Mouse (Mus musculus) MEL (cell line): Measurements from ENCODE around the gene 6030408B16Rik. TPM values are rescaled to one million over a fixed set of nuclear protein-coding genes. Genes with fewer than 3 reads are reported as not detected.

Experiments
- DNase-seq: peaks from one replicate; pipeline ENCODE4 v3.0.0; 2011; ENCODE audit warnings: low read depth, low spot score
- H3K27ac ChIP-seq: 2 replicates; pipeline ENCODE4 v1.5.1; 2012; ENCODE audit warnings: low read depth, mild to moderate bottlenecking, control low read depth, low read length, moderate library complexity; ENCODE audit not compliant: control insufficient read depth
- H3K27me3 ChIP-seq, 2 experiments: fragments of 150-350 bp in 1 of 2; sonication (generic) in 1 of 2; 2 replicates each; pipeline ENCODE4 v1.6.1; 2012; ENCODE audit warnings: low read length in 2 of 2, mild to moderate bottlenecking in 2 of 2, improper control_type of control experiment in 1 of 2, moderate library complexity in 1 of 2; ENCODE audit not compliant: insufficient read depth in 2 of 2, control insufficient read depth in 1 of 2
- H3K36me3 ChIP-seq, 2 experiments: 2 replicates each; pipeline ENCODE4 v1.6.1; 2012 to 2014; ENCODE audit warnings: low read length in 2 of 2, improper control_type of control experiment in 1 of 2, inconsistent platforms in 1 of 2, mild to moderate bottlenecking in 1 of 2; ENCODE audit not compliant: insufficient read depth in 2 of 2, control insufficient read depth in 1 of 2
- H3K4me1 ChIP-seq, 2 experiments: fragments of 150-350 bp in 1 of 2; sonication (generic) in 1 of 2; 2 replicates each; pipeline ENCODE4 v1.6.1; 2012; ENCODE audit warnings: low read length in 2 of 2, improper control_type of control experiment in 1 of 2, mild to moderate bottlenecking in 1 of 2; ENCODE audit not compliant: insufficient read depth in 2 of 2, control insufficient read depth in 1 of 2
- H3K4me3 ChIP-seq, 2 experiments: fragments of 150-350 bp in 1 of 2; sonication (generic) in 1 of 2; 2 replicates each; pipeline ENCODE4 v1.5.1; 2012; ENCODE audit warnings: low read depth in 2 of 2, low read length in 2 of 2, mild to moderate bottlenecking in 2 of 2, moderate library complexity in 2 of 2, control low read depth in 1 of 2, improper control_type of control experiment in 1 of 2; ENCODE audit not compliant: control insufficient read depth in 1 of 2, insufficient read depth in 1 of 2
- H3K79me2 ChIP-seq: 2 replicates; pipeline ENCODE4 v1.6.1; 2012; ENCODE audit warnings: mild to moderate bottlenecking, low read length, moderate library complexity; ENCODE audit not compliant: control insufficient read depth, poor library complexity, insufficient read depth
- H3K9ac ChIP-seq: 2 replicates; pipeline ENCODE4 v1.6.1; 2012; ENCODE audit warnings: low read depth, mild to moderate bottlenecking, control low read depth, low read length, moderate library complexity; ENCODE audit not compliant: control insufficient read depth, poor library complexity, severe bottlenecking
- H3K9me3 ChIP-seq: fragments of 150-350 bp; sonication (generic); replicated peaks from 2 replicates; pipeline ENCODE4 v1.6.1; 2012; ENCODE audit warnings: mild to moderate bottlenecking, low read length, improper control_type of control experiment, moderate library complexity; ENCODE audit not compliant: insufficient read depth
- CHD1 ChIP-seq: IDR thresholded peaks from 2 replicates; pipeline ENCODE4 v1.6.1; 2012; ENCODE audit warnings: low read depth, mild to moderate bottlenecking, inconsistent platforms, low read length, improper control_type of control experiment
- CTCF ChIP-seq, 3 experiments: IDR thresholded peaks in 2 of 3; conservative IDR thresholded peaks in 1 of 3; 2 replicates each; pipeline ENCODE4 v1.5.1; 2011 to 2012; ENCODE audit warnings: low read length in 3 of 3, low read depth in 2 of 3, mild to moderate bottlenecking in 2 of 3, improper control_type of control experiment in 1 of 3, inconsistent platforms in 1 of 3, mixed read lengths in 1 of 3, moderate library complexity in 1 of 3; ENCODE audit not compliant: control insufficient read depth in 1 of 3, insufficient read depth in 1 of 3, poor library complexity in 1 of 3, severe bottlenecking in 1 of 3
- E2F4 ChIP-seq: IDR thresholded peaks from 2 replicates; pipeline ENCODE4 v1.6.1; 2011; ENCODE audit warnings: low read depth, low read length, improper control_type of control experiment, borderline replicate concordance
- ETS1 ChIP-seq: IDR thresholded peaks from 2 replicates; pipeline ENCODE4 v1.6.1; 2012; ENCODE audit warnings: low read depth, mild to moderate bottlenecking, inconsistent platforms, low read length, improper control_type of control experiment, moderate library complexity
- GATA1 ChIP-seq: IDR thresholded peaks from 2 replicates; pipeline ENCODE4 v1.6.1; 2011; ENCODE audit warnings: low read depth, low read length, improper control_type of control experiment
- JUND ChIP-seq: IDR thresholded peaks from 2 replicates; pipeline ENCODE4 v1.6.1; 2011; ENCODE audit warnings: low read depth, mild to moderate bottlenecking, improper control_type of control experiment, low read length
- MEF2A ChIP-seq: IDR thresholded peaks from 2 replicates; pipeline ENCODE4 v1.6.1; 2014; ENCODE audit warnings: low read depth, mild to moderate bottlenecking, inconsistent platforms, low read length, improper control_type of control experiment; ENCODE audit not compliant: poor library complexity, insufficient replicate concordance, severe bottlenecking; ENCODE audit errors: extremely low read depth
- MXI1 ChIP-seq: IDR thresholded peaks from 2 replicates; pipeline ENCODE4 v1.6.1; 2011; ENCODE audit warnings: mild to moderate bottlenecking, low read depth, low read length, improper control_type of control experiment
- NELFE ChIP-seq: IDR thresholded peaks from 2 replicates; pipeline ENCODE4 v1.6.1; 2011; ENCODE audit warnings: low read depth, low read length, improper control_type of control experiment
- NRF1 ChIP-seq: IDR thresholded peaks from 2 replicates; pipeline ENCODE4 v1.6.1; 2014; ENCODE audit warnings: low read depth, mild to moderate bottlenecking, inconsistent platforms, low read length, improper control_type of control experiment, moderate library complexity; ENCODE audit not compliant: poor library complexity, insufficient read depth, severe bottlenecking
- POLR2A ChIP-seq, 2 experiments: IDR thresholded peaks; 2 replicates each; pipeline ENCODE4 v1.6.1; 2011 to 2012; ENCODE audit warnings: low read length in 2 of 2, mild to moderate bottlenecking in 2 of 2, control low read depth in 1 of 2, improper control_type of control experiment in 1 of 2, low read depth in 1 of 2, moderate library complexity in 1 of 2; ENCODE audit not compliant: control insufficient read depth in 1 of 2, insufficient read depth in 1 of 2, poor library complexity in 1 of 2
- POLR2AphosphoS5 ChIP-seq: IDR thresholded peaks from 2 replicates; pipeline ENCODE4 v1.6.1; 2012; ENCODE audit warnings: low read depth, borderline replicate concordance, mild to moderate bottlenecking, inconsistent platforms, low read length, moderate library complexity, mixed read lengths
- RAD21 ChIP-seq: IDR thresholded peaks from 2 replicates; pipeline ENCODE4 v1.6.1; 2011; ENCODE audit warnings: mild to moderate bottlenecking, low read depth, low read length, improper control_type of control experiment
- RCOR1 ChIP-seq: IDR thresholded peaks from 2 replicates; pipeline ENCODE4 v1.6.1; 2012; ENCODE audit warnings: low read depth, mild to moderate bottlenecking, inconsistent platforms, low read length, improper control_type of control experiment
- SMC3 ChIP-seq: IDR thresholded peaks from 2 replicates; pipeline ENCODE4 v1.6.1; 2011; ENCODE audit warnings: low read depth, low read length, improper control_type of control experiment
- TBP ChIP-seq: IDR thresholded peaks from 2 replicates; pipeline ENCODE4 v1.8.0; 2011; ENCODE audit warnings: low read depth, low read length, improper control_type of control experiment
- USF1 ChIP-seq: IDR thresholded peaks from 2 replicates; pipeline ENCODE4 v1.6.1; 2014; ENCODE audit warnings: low read depth, mild to moderate bottlenecking, inconsistent platforms, low read length, improper control_type of control experiment, moderate library complexity
- USF2 ChIP-seq, 2 experiments: IDR thresholded peaks; 2 replicates each; pipeline ENCODE4 v1.6.1; 2011 to 2012; ENCODE audit warnings: improper control_type of control experiment in 2 of 2, low read length in 2 of 2, borderline replicate concordance in 1 of 2, inconsistent platforms in 1 of 2, low read depth in 1 of 2, mild to moderate bottlenecking in 1 of 2; ENCODE audit not compliant: insufficient read depth in 1 of 2
- ZC3H11A ChIP-seq: IDR thresholded peaks from 2 replicates; pipeline ENCODE4 v1.6.1; 2012; ENCODE audit warnings: low read depth, mild to moderate bottlenecking, inconsistent platforms, low read length, improper control_type of control experiment
- ZMIZ1 ChIP-seq: IDR thresholded peaks from 2 replicates; pipeline ENCODE4 v1.6.1; 2012; ENCODE audit warnings: low read depth, mild to moderate bottlenecking, inconsistent platforms, low read length, improper control_type of control experiment, moderate library complexity
- polyA plus RNA-seq, 2 experiments: library from polyadenylated mRNA; stranded (reverse) in 1 of 2; unstranded in 1 of 2; fragments of >175 nt in 1 of 2; fragments of >200 nt in 1 of 2; gene quantifications; 2 replicates each; pipeline versions ENCODE4 v1.2.1 to v1.2.4; 2012; ENCODE audit warnings: low replicate concordance in 2 of 2, low read depth in 1 of 2; ENCODE audit not compliant: insufficient read length in 2 of 2, insufficient read depth in 1 of 2, missing spikeins in 1 of 2
- total RNA-seq: library from RNA; depleted of rRNA; stranded (reverse); fragments of 300-350 nt; gene quantifications from 2 replicates; pipeline ENCODE4 v1.2.3, GENCODE M21; 2012

The 6030408B16Rik gene
- total and polyA plus RNA-seq, 3 experiments, result 0.12 to 0.18 TPM; not detected in 1

GRCm38 (mm10) chr15:101277351-101277899 lies 15.6 kb upstream of the 6030408B16Rik start:
- Histone ChIP-seq H3K79me2 (no peaks in the 10 kb centered on the region), H3K4me1 (peaks cover 0 to 6% of the 10 kb centered on the region in 2 experiments; a peak in 2 of 4 replicates), H3K27me3 (no peaks in the 10 kb centered on the region), H3K27ac (no peak overlapping the region), H3K36me3 (no peaks in the 10 kb centered on the region), H3K9me3 (no peaks in the 10 kb centered on the region), H3K9ac (no peak overlapping the region), H3K4me3 (no peak overlapping the region)
- TF ChIP-seq USF2 (IDR thresholded peaks at IDR 0.05; ENCODE audit: borderline replicate concordance in 1 of 2, insufficient read depth in 1 of 2, low read depth in 1 of 2, low read length in 2 of 2) (no peak), JUND (no peak), POLR2AphosphoS5 (no peak), ETS1 (no peak), CHD1 (no peak), NELFE (no peak), MXI1 (no peak), ZC3H11A (no peak), USF1 (no peak), MEF2A (no peak), RCOR1 (no peak), ZMIZ1 (no peak), SMC3 (no peak), TBP (no peak), CTCF (IDR thresholded peaks at IDR 0.05 in 2 of 3, conservative IDR thresholded peaks at IDR 0.05 in 1 of 3; ENCODE audit: control insufficient read depth in 1 of 3, insufficient read depth in 1 of 3, low read depth in 2 of 3, low read length in 3 of 3, poor library complexity in 1 of 3, severe bottlenecking in 1 of 3) (no peak), GATA1 (no peak), RAD21 (no peak), E2F4 (no peak), NRF1 (no peak), POLR2A (IDR thresholded peaks at IDR 0.05; ENCODE audit: control insufficient read depth in 1 of 2, insufficient read depth in 1 of 2, low read depth in 1 of 2, low read length in 2 of 2, poor library complexity in 1 of 2) (no peak)
- no peak for DNase-seq

DNA sequence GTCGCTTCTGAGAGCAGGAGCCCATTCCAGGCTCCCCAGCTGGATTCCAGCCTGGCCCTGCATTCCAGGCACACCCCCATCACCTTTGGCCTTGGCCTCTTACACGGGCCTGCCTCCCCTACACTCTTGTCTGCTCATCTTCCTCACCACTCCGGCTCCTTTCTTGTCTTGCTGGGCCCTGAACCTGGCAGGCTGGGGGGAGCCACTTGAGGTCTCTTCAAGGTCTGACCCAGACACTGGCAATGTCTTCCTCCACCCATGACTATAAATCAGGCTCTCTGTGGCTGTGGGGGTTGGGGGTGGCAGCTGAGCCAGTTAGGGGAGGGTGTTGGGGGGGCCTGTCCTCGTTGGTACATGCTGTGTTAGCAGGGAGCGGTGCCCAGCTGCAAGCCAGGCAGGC lies 14.4 kb upstream of the 6030408B16Rik start:
- Histone ChIP-seq H3K79me2 (no peaks in the 10 kb centered on the region), H3K4me3 (no peak overlapping the region), H3K4me1 (peaks cover 3 to 12% of the 10 kb centered on the region in 2 experiments; a peak in 3 of 4 replicates), H3K9ac (no peak overlapping the region), H3K9me3 (no peaks in the 10 kb centered on the region), H3K27ac (no peak overlapping the region), H3K36me3 (peaks cover 0 to 6% of the 10 kb centered on the region in 2 experiments; a peak in 2 of 4 replicates), H3K27me3 (no peaks in the 10 kb centered on the region)
- TF ChIP-seq SMC3, result no peak
- DNase-seq, result no peak
